Mouse (Mus musculus): ENCODE results near the gene Ntmt1.
A peak's percentile ranks its signal among the peaks of the same experiment; 100 is the strongest.

DNA sequence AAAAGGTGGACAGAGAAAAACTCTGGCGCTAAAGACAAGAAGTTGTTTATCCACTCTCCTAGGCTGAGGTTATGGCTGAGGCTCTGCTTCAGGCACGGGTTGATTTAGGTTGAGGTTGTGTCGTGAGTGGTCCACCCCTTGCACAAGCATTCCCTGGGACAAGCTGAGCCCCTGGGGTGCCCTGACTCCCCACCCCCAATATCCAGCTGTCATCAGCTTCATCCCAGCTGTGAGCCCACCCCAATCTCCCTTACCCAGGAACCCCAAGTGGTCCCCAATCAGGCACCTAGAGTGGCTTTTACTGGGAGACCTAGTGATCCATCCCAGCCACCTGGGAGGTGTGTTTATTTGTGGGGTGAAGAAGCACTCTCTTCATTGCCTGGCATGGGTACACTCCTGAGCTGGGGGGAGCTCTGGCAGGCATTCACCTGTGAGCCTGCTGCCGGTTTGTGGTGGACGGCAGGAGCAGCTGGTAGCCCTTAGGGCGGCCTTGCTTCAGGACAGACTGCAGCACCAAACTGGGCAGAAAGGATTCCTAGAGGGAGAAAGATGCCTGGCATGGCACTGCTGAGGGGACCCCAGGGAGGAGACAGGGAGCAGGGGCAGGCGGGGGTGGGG lies 12.2 kb upstream of the Ntmt1 start:
- TF ChIP-seq POLR2A (IDR thresholded peaks at IDR 0.05; ENCODE audit: insufficient read length, low read depth) = no peak
- no peak for TF ChIP-seq USF1 (IDR thresholded peaks at IDR 0.05; ENCODE audit: low read depth)
- no peak for TF ChIP-seq TCF3 (IDR thresholded peaks at IDR 0.05; ENCODE audit: insufficient read length, low read depth)
- TF ChIP-seq MAX (IDR thresholded peaks at IDR 0.05; ENCODE audit: low read depth) = no peak
- no peak for TF ChIP-seq TCF12 (IDR thresholded peaks at IDR 0.05; ENCODE audit: insufficient read depth, poor library complexity, severe bottlenecking)
- TF ChIP-seq POLR2AphosphoS2 (IDR thresholded peaks at IDR 0.05; ENCODE audit: insufficient read length, low read depth) = no peak
- TF ChIP-seq MYOG (IDR thresholded peaks at IDR 0.05; ENCODE audit: control insufficient read depth in 1 of 3, insufficient read depth in 1 of 3, insufficient read length in 2 of 3, low read depth in 2 of 3) = peak in 2 of 3 experiments; percentile 17 to 39
- no peak for TF ChIP-seq E2F4 (IDR thresholded peaks at IDR 0.05; ENCODE audit: insufficient read depth)
- no peak for TF ChIP-seq SRF (IDR thresholded peaks at IDR 0.05; ENCODE audit: control insufficient read depth, insufficient read length, low read depth)
- TF ChIP-seq MYOD1 (IDR thresholded peaks at IDR 0.05; ENCODE audit: control insufficient read depth in 1 of 3, insufficient read length in 2 of 3, low read depth in 2 of 3) = no peak
- TF ChIP-seq REST (IDR thresholded peaks at IDR 0.05; ENCODE audit: insufficient read depth, insufficient read length) = no peak
- no peak for TF ChIP-seq CEBPB (IDR thresholded peaks at IDR 0.05; ENCODE audit: insufficient read depth, poor library complexity, severe bottlenecking)
